Mouse (Mus musculus): ENCODE measurements around the gene Fbxl17. TPM values are rescaled to one million over a fixed set of nuclear protein-coding genes. Genes with fewer than 3 reads are reported as not detected.

Gene Fbxl17
- polyA plus RNA-seq, 1 experiment, result 7.3 TPM

- 93% methylated on average over 5 of the region's 5 CpGs for WGBS
- Histone ChIP-seq H3K4me3 (ENCODE audit: control insufficient read depth, insufficient read depth, low read length) (no peak overlapping the region), H3K4me1 (replicated peaks; ENCODE audit: control insufficient read depth, insufficient read depth, low read length) (no peaks in the 10 kb centered on the region; the same call in 1 of the 2 replicates), H3K27ac (ENCODE audit: control insufficient read depth, insufficient read depth, low read length) (no peak overlapping the region), H3K27me3 (ENCODE audit: control insufficient read depth, insufficient read depth, low read length) (no peaks in the 10 kb centered on the region), H3K36me3 (ENCODE audit: control insufficient read depth, insufficient read depth, low read length) (no peaks in the 10 kb centered on the region)
- TF ChIP-seq CTCF (IDR thresholded peaks at IDR 0.05; ENCODE audit: borderline replicate concordance, control insufficient read depth, extremely low read depth, insufficient read depth, low read length, poor library complexity), result no peak
- DNase-seq, result no peak
These were observed 173.6 kb downstream of the Fbxl17 start for GRCm38 (mm10) chr17:63326227-63326626.

GRCm38 (mm10) chr17:63324672-63325071 is 175.1 kb downstream of the Fbxl17 start:
- H3K36me3 ChIP-seq (ENCODE audit: control insufficient read depth, insufficient read depth, low read length), result no peaks in the 10 kb centered on the region
- WGBS, result 71% methylated on average over 2 of the region's 2 CpGs

GRCm38 (mm10) chr17:63324039-63324438 is 175.8 kb downstream of the Fbxl17 start:
- H3K4me1 ChIP-seq (replicated peaks; ENCODE audit: control insufficient read depth, insufficient read depth, low read length), result no peaks in the 10 kb centered on the region; the same call in 1 of the 2 replicates
- no peaks in the 10 kb centered on the region for H3K36me3 ChIP-seq (ENCODE audit: control insufficient read depth, insufficient read depth, low read length)
- no peak for TF ChIP-seq POLR2A (IDR thresholded peaks at IDR 0.05; ENCODE audit: control insufficient read depth, extremely low read depth, insufficient read depth, low read length, poor library complexity)
- TF ChIP-seq CTCF (IDR thresholded peaks at IDR 0.05; ENCODE audit: borderline replicate concordance, control insufficient read depth, extremely low read depth, insufficient read depth, low read length, poor library complexity), result no peak
- DNase-seq, result peak; percentile 77
- no peaks in the 10 kb centered on the region for H3K27me3 ChIP-seq (ENCODE audit: control insufficient read depth, insufficient read depth, low read length)
- WGBS, result 46% methylated on average over 2 of the region's 2 CpGs
- H3K4me3 ChIP-seq (ENCODE audit: control insufficient read depth, insufficient read depth, low read length), result no peak overlapping the region
- no peak overlapping the region for H3K27ac ChIP-seq (ENCODE audit: control insufficient read depth, insufficient read depth, low read length)

More at GRCm38 (mm10) chr17:63324672-63325071, 175.1 kb downstream of the Fbxl17 start:
- Histone ChIP-seq H3K27ac (ENCODE audit: control insufficient read depth, insufficient read depth, low read length) (no peak overlapping the region), H3K27me3 (ENCODE audit: control insufficient read depth, insufficient read depth, low read length) (no peaks in the 10 kb centered on the region), H3K4me3 (ENCODE audit: control insufficient read depth, insufficient read depth, low read length) (no peak overlapping the region), H3K4me1 (replicated peaks; ENCODE audit: control insufficient read depth, insufficient read depth, low read length) (no peaks in the 10 kb centered on the region; the same call in 1 of the 2 replicates)
- DNase-seq, result no peak
- TF ChIP-seq CTCF (IDR thresholded peaks at IDR 0.05; ENCODE audit: borderline replicate concordance, control insufficient read depth, extremely low read depth, insufficient read depth, low read length, poor library complexity), result no peak
- no peak for TF ChIP-seq POLR2A (IDR thresholded peaks at IDR 0.05; ENCODE audit: control insufficient read depth, extremely low read depth, insufficient read depth, low read length, poor library complexity)

GRCm38 (mm10) chr17:63322846-63323245 is 177.0 kb downstream of the Fbxl17 start:
- TF ChIP-seq CTCF (IDR thresholded peaks at IDR 0.05; ENCODE audit: borderline replicate concordance, control insufficient read depth, extremely low read depth, insufficient read depth, low read length, poor library complexity) (no peak), POLR2A (IDR thresholded peaks at IDR 0.05; ENCODE audit: control insufficient read depth, extremely low read depth, insufficient read depth, low read length, poor library complexity) (no peak)
- no peak overlapping the region for H3K27ac ChIP-seq (ENCODE audit: control insufficient read depth, insufficient read depth, low read length)
- H3K27me3 ChIP-seq (ENCODE audit: control insufficient read depth, insufficient read depth, low read length), result no peaks in the 10 kb centered on the region
- H3K4me3 ChIP-seq (ENCODE audit: control insufficient read depth, insufficient read depth, low read length), result no peak overlapping the region
- H3K4me1 ChIP-seq (replicated peaks; ENCODE audit: control insufficient read depth, insufficient read depth, low read length), result no peaks in the 10 kb centered on the region; the same call in 1 of the 2 replicates
- no peak for DNase-seq
- no peaks in the 10 kb centered on the region for H3K36me3 ChIP-seq (ENCODE audit: control insufficient read depth, insufficient read depth, low read length)
- 97% methylated on average over 7 of the region's 7 CpGs for WGBS

GRCm38 (mm10) chr17:63321290-63321689 is 178.5 kb downstream of the Fbxl17 start:
- H3K36me3 ChIP-seq (ENCODE audit: control insufficient read depth, insufficient read depth, low read length), result no peaks in the 10 kb centered on the region
- TF ChIP-seq POLR2A (IDR thresholded peaks at IDR 0.05; ENCODE audit: control insufficient read depth, extremely low read depth, insufficient read depth, low read length, poor library complexity) (no peak), CTCF (IDR thresholded peaks at IDR 0.05; ENCODE audit: borderline replicate concordance, control insufficient read depth, extremely low read depth, insufficient read depth, low read length, poor library complexity) (no peak)
- 36% methylated on average over 5 of the region's 5 CpGs for WGBS
- H3K4me1 ChIP-seq (replicated peaks; ENCODE audit: control insufficient read depth, insufficient read depth, low read length), result no peaks in the 10 kb centered on the region; the same call in 1 of the 2 replicates
- no peaks in the 10 kb centered on the region for H3K27me3 ChIP-seq (ENCODE audit: control insufficient read depth, insufficient read depth, low read length)
- DNase-seq, result no peak
- H3K4me3 ChIP-seq (ENCODE audit: control insufficient read depth, insufficient read depth, low read length), result no peak overlapping the region
- H3K27ac ChIP-seq (ENCODE audit: control insufficient read depth, insufficient read depth, low read length), result no peak overlapping the region

- H3K36me3 ChIP-seq (ENCODE audit: control insufficient read depth, insufficient read depth, low read length), result no peaks in the 10 kb centered on the region
- no peak overlapping the region for H3K4me3 ChIP-seq (ENCODE audit: control insufficient read depth, insufficient read depth, low read length)
- 93% methylated on average over 7 of the region's 7 CpGs for WGBS
- DNase-seq, result no peak
- no peak overlapping the region for H3K27ac ChIP-seq (ENCODE audit: control insufficient read depth, insufficient read depth, low read length)
- no peaks in the 10 kb centered on the region; the same call in 1 of the 2 replicates for H3K4me1 ChIP-seq (replicated peaks; ENCODE audit: control insufficient read depth, insufficient read depth, low read length)
- no peaks in the 10 kb centered on the region for H3K27me3 ChIP-seq (ENCODE audit: control insufficient read depth, insufficient read depth, low read length)
- TF ChIP-seq POLR2A (IDR thresholded peaks at IDR 0.05; ENCODE audit: control insufficient read depth, extremely low read depth, insufficient read depth, low read length, poor library complexity) (no peak), CTCF (IDR thresholded peaks at IDR 0.05; ENCODE audit: borderline replicate concordance, control insufficient read depth, extremely low read depth, insufficient read depth, low read length, poor library complexity) (no peak)
These were observed 182.3 kb downstream of the Fbxl17 start for GRCm38 (mm10) chr17:63317518-63317917.
